Mouse (Mus musculus): ENCODE measurements around the gene Dlx3. TPM values are rescaled to one million over a fixed set of nuclear protein-coding genes. Genes with fewer than 3 reads are reported as not detected.

Gene Dlx3
- polyA plus RNA-seq, 1 experiment from 2014 or later = 0.71 TPM

GRCm38 (mm10) chr11:95098346-95099095 lies 21.4 kb upstream of the Dlx3 start:
- Histone ChIP-seq H3K9me3 (ENCODE audit: control insufficient read depth, low read length) (no peaks in the 10 kb centered on the region), H3K4me2 (ENCODE audit: low read depth, low read length) (no peak overlapping the region), H3K9ac (ENCODE audit: low read depth, low read length) (no peak overlapping the region), H3K27ac (ENCODE audit: low read length) (peak overlapping the region; percentile 72), H3K27me3 (replicated peaks; ENCODE audit: control insufficient read depth, insufficient read depth, low read length) (no peaks in the 10 kb centered on the region; the same call in 1 of the 2 replicates), H3K36me3 (ENCODE audit: control insufficient read depth, insufficient read depth, low read length) (no peaks in the 10 kb centered on the region), H3K4me1 (ENCODE audit: control insufficient read depth, insufficient read depth, low read length) (peaks cover 32% of the 10 kb centered on the region), H3K4me3 (ENCODE audit: low read length) (no peak overlapping the region)
- ATAC-seq = no peak
- 73% methylated on average over 5 of the region's 5 CpGs for WGBS

DNA sequence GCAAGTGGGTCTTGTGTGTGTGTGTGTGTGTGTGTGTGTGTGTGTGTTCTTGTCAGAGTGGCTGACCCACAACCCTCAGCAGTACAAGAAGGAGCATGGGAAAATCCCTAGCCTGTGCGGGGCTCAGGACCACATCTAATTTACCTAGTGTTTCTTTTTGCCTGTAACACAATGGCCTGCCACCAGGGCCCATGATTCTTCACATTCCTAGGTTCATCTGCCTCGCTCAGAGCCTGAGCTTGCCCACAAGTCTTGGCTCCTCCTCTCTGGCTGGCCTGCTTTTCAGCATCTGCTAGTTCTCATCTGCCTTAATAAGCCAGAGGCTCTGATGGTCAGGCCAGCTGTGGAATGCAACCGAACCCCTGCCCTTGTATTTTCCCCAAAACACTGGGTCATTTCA lies 19.5 kb upstream of the Dlx3 start:
- WGBS = 38% methylated on average over 3 of the region's 3 CpGs
- H3K27me3 ChIP-seq (replicated peaks; ENCODE audit: control insufficient read depth, insufficient read depth, low read length) = no peaks in the 10 kb centered on the region; the same call in 1 of the 2 replicates
- H3K9ac ChIP-seq (ENCODE audit: low read depth, low read length) = no peak overlapping the region; the same call in 1 of the 2 replicates
- peak overlapping the region; percentile 68 for H3K27ac ChIP-seq (ENCODE audit: low read length)
- H3K9me3 ChIP-seq (ENCODE audit: control insufficient read depth, low read length) = no peaks in the 10 kb centered on the region
- no peaks in the 10 kb centered on the region for H3K36me3 ChIP-seq (ENCODE audit: control insufficient read depth, insufficient read depth, low read length)
- no peak for ATAC-seq
- H3K4me2 ChIP-seq (ENCODE audit: low read depth, low read length) = no peak overlapping the region
- H3K4me3 ChIP-seq (ENCODE audit: low read length) = no peak overlapping the region
- peaks cover 39% of the 10 kb centered on the region for H3K4me1 ChIP-seq (ENCODE audit: control insufficient read depth, insufficient read depth, low read length)

GRCm38 (mm10) chr11:95101071-95101788 lies 18.7 kb upstream of the Dlx3 start:
- Histone ChIP-seq H3K27ac (ENCODE audit: low read length) (no peak overlapping the region; the same call in 1 of the 2 replicates), H3K4me2 (ENCODE audit: low read depth, low read length) (no peak overlapping the region)
- WGBS = 28% methylated on average over 16 of the region's 16 CpGs

GRCm38 (mm10) chr11:95102161-95102904 lies 17.6 kb upstream of the Dlx3 start:
- H3K27ac ChIP-seq (ENCODE audit: low read length) = no peak overlapping the region
- H3K4me1 ChIP-seq (ENCODE audit: control insufficient read depth, insufficient read depth, low read length) = peaks cover 38% of the 10 kb centered on the region
- WGBS = 83% methylated on average over 19 of the region's 19 CpGs

More at GRCm38 (mm10) chr11:95101071-95101788, 18.7 kb upstream of the Dlx3 start:
- H3K36me3 ChIP-seq (ENCODE audit: control insufficient read depth, insufficient read depth, low read length) = no peaks in the 10 kb centered on the region
- no peaks in the 10 kb centered on the region for H3K9me3 ChIP-seq (ENCODE audit: control insufficient read depth, low read length)
- ATAC-seq = no peak
- H3K4me3 ChIP-seq (ENCODE audit: low read length) = no peak overlapping the region
- H3K9ac ChIP-seq (ENCODE audit: low read depth, low read length) = no peak overlapping the region
- H3K27me3 ChIP-seq (replicated peaks; ENCODE audit: control insufficient read depth, insufficient read depth, low read length) = no peaks in the 10 kb centered on the region; the same call in 1 of the 2 replicates
- H3K4me1 ChIP-seq (ENCODE audit: control insufficient read depth, insufficient read depth, low read length) = peaks cover 44% of the 10 kb centered on the region

DNA sequence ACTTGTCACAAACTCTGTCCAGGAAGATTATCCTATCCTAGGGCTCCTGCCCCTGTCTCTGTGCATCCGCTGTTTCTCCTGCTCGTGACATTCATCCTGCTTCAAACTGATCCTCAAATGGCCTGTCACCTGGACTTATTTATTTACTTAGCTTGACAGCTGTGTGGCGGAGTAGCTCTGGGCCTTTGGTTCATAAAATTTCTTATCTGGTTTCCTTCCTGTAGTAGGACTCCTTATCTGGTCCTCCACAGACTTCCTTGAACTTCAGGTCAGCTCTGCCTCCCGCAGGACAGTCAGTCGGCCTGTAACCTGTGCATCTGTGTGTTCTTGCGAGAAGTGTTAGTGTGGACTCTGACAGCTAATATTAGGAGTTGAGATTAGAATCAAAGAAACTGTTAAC lies 15.7 kb upstream of the Dlx3 start:
- H3K36me3 ChIP-seq (ENCODE audit: control insufficient read depth, insufficient read depth, low read length) = no peaks in the 10 kb centered on the region
- WGBS = 35% methylated on average over 6 of the region's 6 CpGs
- H3K4me2 ChIP-seq (ENCODE audit: low read depth, low read length) = no peak overlapping the region
- H3K27me3 ChIP-seq (replicated peaks; ENCODE audit: control insufficient read depth, insufficient read depth, low read length) = peaks cover 4% of the 10 kb centered on the region; the same call in 1 of the 2 replicates
- no peak overlapping the region for H3K27ac ChIP-seq (ENCODE audit: low read length)
- no peaks in the 10 kb centered on the region for H3K9me3 ChIP-seq (ENCODE audit: control insufficient read depth, low read length)
- no peak overlapping the region for H3K9ac ChIP-seq (ENCODE audit: low read depth, low read length)
- H3K4me1 ChIP-seq (ENCODE audit: control insufficient read depth, insufficient read depth, low read length) = peaks cover 26% of the 10 kb centered on the region
- H3K4me3 ChIP-seq (ENCODE audit: low read length) = no peak overlapping the region
- ATAC-seq = 0 out of 2 replicates have a peak, but pooled peaks have one; percentile 38

More at GRCm38 (mm10) chr11:95102161-95102904, 17.6 kb upstream of the Dlx3 start:
- Histone ChIP-seq H3K9ac (ENCODE audit: low read depth, low read length) (no peak overlapping the region), H3K27me3 (replicated peaks; ENCODE audit: control insufficient read depth, insufficient read depth, low read length) (peaks cover 4% of the 10 kb centered on the region; the same call in 1 of the 2 replicates), H3K4me2 (ENCODE audit: low read depth, low read length) (no peak overlapping the region), H3K36me3 (ENCODE audit: control insufficient read depth, insufficient read depth, low read length) (no peaks in the 10 kb centered on the region), H3K4me3 (ENCODE audit: low read length) (no peak overlapping the region), H3K9me3 (ENCODE audit: control insufficient read depth, low read length) (no peaks in the 10 kb centered on the region)
- no peak for ATAC-seq

DNA sequence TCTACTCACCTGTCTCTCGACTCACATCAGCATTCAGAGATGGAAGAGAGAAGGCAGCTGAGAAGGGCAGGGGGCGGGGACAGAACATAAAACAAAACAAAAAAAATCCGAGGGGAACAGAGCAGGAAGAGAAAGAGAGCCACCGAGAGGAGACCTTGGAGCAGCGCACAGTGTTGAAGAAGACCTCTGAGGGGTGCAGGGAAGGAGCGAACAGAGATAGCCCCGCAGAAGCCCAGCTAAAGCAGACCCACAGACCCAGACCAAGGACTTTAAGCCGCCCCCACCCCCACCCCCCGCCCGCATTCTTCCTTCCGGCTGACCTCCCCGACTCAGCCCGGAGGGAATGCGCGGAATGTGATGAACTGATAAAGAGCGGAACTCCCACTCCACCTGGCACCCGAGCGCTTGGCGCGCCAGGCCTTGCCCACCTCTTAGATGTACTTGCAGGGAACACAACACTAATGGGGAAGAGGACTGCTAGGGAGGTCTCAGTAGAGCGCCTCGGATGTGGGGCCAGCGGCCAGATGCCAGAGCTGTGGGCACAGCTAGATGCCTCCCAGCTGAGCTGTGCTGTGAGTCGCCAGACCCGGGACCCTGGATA lies 14.5 kb upstream of the Dlx3 start:
- peak overlapping the region; percentile 6; the same call in 1 of the 2 replicates for H3K4me3 ChIP-seq (ENCODE audit: low read length)
- no peaks in the 10 kb centered on the region for H3K36me3 ChIP-seq (ENCODE audit: control insufficient read depth, insufficient read depth, low read length)
- peak overlapping the region; percentile 48 for H3K4me2 ChIP-seq (ENCODE audit: low read depth, low read length)
- WGBS = 4% methylated on average over 25 of the region's 25 CpGs
- H3K9me3 ChIP-seq (ENCODE audit: control insufficient read depth, low read length) = no peaks in the 10 kb centered on the region
- H3K9ac ChIP-seq (ENCODE audit: low read depth, low read length) = 0 out of 2 replicates have a peak overlapping the region, but pooled peaks have one; percentile 13
- H3K4me1 ChIP-seq (ENCODE audit: control insufficient read depth, insufficient read depth, low read length) = peaks cover 21% of the 10 kb centered on the region
- peak; percentile 24; the same call in 1 of the 2 replicates for ATAC-seq
- no peak overlapping the region for H3K27ac ChIP-seq (ENCODE audit: low read length)
- peaks cover 4% of the 10 kb centered on the region; the same call in 1 of the 2 replicates for H3K27me3 ChIP-seq (replicated peaks; ENCODE audit: control insufficient read depth, insufficient read depth, low read length)

DNA sequence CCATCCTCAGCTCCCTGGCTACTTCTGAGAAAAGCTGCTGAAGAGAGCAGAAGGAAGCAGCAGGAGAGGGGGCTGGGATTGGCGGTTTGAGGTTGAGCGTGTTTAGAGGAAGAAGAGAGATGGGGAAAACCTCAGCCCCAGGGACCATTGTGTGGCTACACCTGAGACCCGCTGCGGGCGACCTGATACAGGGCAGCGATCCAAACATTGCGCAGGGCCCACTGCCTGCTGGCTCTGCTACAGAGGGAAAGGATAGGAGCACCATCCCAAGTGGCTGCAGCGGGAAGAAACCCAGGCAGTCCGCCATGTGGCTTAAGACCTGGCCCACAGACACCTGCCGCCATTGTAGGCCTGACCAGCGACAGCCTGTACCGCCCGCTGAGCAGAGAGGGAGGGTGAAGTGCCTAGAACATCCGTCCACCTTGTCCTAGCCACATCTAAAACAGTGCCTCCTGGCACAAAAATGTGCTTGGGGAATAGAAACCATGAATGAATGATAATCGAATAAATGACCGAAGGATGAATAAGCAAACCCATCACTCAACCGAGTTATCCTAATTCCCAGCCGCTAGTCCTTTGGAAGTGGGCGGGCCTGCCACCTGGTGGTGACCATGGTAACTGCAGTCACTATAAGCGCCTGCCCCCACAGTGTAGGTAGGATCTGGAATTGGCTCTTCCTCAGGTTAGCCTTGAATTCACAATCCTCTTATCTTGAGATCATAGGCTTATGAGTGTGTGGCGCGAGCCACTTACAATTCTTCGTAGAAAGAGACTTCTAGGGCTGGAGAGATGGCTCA lies 13.3 kb upstream of the Dlx3 start:
- WGBS = 35% methylated on average over 23 of the region's 23 CpGs
- peaks cover 18% of the 10 kb centered on the region for H3K4me1 ChIP-seq (ENCODE audit: control insufficient read depth, insufficient read depth, low read length)
- no peak overlapping the region for H3K27ac ChIP-seq (ENCODE audit: low read length)
- ATAC-seq = peak; percentile 43
- no peaks in the 10 kb centered on the region for H3K9me3 ChIP-seq (ENCODE audit: control insufficient read depth, low read length)
- no peak overlapping the region for H3K4me2 ChIP-seq (ENCODE audit: low read depth, low read length)
- peaks cover 4% of the 10 kb centered on the region; the same call in 1 of the 2 replicates for H3K27me3 ChIP-seq (replicated peaks; ENCODE audit: control insufficient read depth, insufficient read depth, low read length)
- no peak overlapping the region for H3K4me3 ChIP-seq (ENCODE audit: low read length)
- no peaks in the 10 kb centered on the region for H3K36me3 ChIP-seq (ENCODE audit: control insufficient read depth, insufficient read depth, low read length)
- H3K9ac ChIP-seq (ENCODE audit: low read depth, low read length) = no peak overlapping the region

GRCm38 (mm10) chr11:95109000-95109399 lies 10.9 kb upstream of the Dlx3 start:
- Histone ChIP-seq H3K27me3 (replicated peaks; ENCODE audit: control insufficient read depth, insufficient read depth, low read length) (peaks cover 4% of the 10 kb centered on the region; the same call in 1 of the 2 replicates), H3K9ac (ENCODE audit: low read depth, low read length) (no peak overlapping the region), H3K4me2 (ENCODE audit: low read depth, low read length) (no peak overlapping the region), H3K36me3 (ENCODE audit: control insufficient read depth, insufficient read depth, low read length) (no peaks in the 10 kb centered on the region), H3K4me3 (ENCODE audit: low read length) (no peak overlapping the region), H3K9me3 (ENCODE audit: control insufficient read depth, low read length) (no peaks in the 10 kb centered on the region), H3K27ac (ENCODE audit: low read length) (no peak overlapping the region), H3K4me1 (ENCODE audit: control insufficient read depth, insufficient read depth, low read length) (peaks cover 17% of the 10 kb centered on the region)
- 74% methylated on average over 2 of the region's 2 CpGs for WGBS
- no peak for ATAC-seq

Data from intestine, embryonic 16.5 days (tissue).